Mouse (Mus musculus) left cerebral cortex, postnatal 25 days (tissue): ENCODE measurements around the gene Psma6. TPM values are rescaled to one million over a fixed set of nuclear protein-coding genes. Genes with fewer than 3 reads are reported as not detected.
A peak's percentile ranks its signal among the peaks of the same experiment; 100 is the strongest.
"Not testable (repeated sequence)": the region's sequence is repeated elsewhere in the genome, so short reads cannot be mapped to it uniquely, and the experiment has no call there.

Experiments
- DNase-seq, 2 experiments: peaks; one replicate each; pipeline ENCODE4 v3.0.0; 2022; ENCODE audit warnings: low spot score in 2 of 2, mixed read lengths in 1 of 2
- intact Hi-C: fragments of 180-260 bp; cut with DNase I; formaldehyde crosslinking; loops from one replicate; pipeline ENCODE4 v1.15.1; 2025
- total RNA-seq, 2 experiments: library from RNA; stranded (reverse); gene quantifications; 2 replicates each; pipeline ENCODE4 v1.2.3; 2021

Gene Psma6
- total RNA-seq, 2 experiments from 2014 or later, result 144 to 145 TPM

DNA sequence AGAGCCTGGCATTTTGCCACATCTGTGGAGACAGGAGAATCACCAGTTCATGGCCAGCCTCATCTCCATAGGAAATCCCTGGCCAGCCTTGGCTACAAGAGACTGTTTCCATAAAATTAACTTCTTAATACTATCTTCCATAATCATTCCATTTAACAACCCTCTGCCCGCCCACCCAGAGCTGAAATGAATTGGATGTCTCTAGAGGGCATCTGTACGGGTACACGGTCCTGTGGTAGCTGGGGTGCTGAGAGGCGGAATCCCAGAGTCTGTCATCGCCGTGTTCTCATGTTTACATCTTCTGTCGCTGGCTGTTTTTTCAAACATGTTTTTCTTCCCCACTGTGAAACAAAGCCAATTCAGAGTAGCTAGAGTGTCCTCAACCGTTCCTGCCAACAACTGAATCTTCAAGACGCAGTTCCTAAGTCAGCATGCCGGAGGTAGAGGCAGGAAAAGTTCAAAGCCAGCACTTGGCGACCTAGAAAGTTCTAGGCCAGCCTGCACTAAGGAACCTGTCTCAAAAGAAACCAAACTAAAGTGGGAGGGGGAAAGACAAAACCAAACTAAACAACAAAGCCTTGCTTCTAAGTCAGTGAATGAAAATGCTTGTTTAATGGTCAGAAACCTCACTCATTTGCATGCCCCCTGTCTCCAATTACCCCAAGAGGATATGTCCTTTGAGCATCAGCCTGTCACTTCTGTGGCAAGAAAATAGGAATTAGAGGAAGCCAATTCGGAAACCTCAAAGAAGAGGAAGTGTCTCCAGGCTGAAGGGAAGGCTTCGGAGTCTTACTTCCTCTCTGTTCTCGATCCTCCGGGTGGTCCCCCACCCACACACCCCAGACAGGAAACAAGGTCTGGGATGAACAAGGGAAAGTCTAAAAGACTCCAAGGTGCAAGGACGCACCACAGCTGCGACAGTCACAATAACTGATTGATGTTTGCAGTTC lies 5.4 kb downstream of the Psma6 start:
- intact Hi-C loops, result no loop called here
- no peak for DNase-seq

DNA sequence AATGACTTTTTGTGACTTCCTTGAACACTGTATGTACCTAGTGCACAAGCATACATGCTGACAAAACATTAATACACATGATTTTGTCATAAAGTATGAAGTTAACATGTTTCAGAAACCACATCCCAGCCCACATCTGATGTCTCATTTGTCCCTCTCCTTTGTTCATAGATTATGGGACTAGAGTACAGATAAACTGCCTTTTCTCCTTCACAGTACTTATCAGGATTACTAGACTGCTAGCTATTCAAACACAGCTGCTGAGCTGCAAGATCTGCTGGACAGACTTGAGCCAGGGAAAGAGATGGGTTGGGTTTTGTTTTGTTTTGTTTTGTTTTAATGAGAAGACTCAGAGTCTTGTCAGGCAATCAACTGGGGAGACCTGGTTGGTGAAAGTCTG lies 8.1 kb downstream of the Psma6 start:
- intact Hi-C loops, result no loop called here
- no peak for DNase-seq

DNA sequence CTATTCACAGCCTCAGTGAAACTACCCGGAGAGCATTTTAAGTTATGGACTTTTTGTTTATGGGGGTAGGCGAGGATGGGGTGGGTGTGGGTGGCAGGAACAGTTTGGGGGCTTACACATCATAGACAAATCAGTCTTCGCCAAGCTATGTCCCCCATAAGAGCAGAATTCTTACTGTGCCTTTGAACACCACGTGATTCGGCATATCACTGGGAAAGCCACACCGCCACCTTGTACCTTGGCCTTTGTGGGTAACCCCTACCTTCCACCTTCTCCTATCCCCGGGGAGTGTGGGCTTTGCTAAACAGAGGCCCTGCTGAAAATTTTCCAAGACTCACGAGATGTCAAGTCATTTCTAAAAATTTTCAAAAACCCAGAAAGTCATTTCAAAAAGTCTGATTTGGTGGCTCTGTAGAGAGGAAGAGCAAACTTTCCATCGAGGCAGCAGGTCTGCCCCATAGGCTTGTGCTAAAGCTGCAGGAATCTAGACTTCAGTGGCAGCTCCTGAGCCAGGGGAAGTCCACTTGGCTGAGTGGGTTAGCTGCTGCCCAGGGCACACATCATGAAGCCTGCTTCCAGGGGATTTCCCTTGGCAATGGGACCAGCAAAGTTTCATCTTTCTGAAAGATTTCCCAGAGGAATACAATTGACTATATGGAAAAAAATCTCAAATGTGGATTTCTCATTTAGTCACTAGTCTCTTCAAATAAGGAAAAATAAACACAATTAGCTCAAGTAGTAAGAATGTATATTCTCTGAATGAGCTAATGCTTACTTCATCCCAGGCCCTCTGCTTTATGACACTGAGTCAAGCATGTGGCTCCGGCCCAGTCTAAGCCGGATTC lies 8.9 kb downstream of the Psma6 start:
- DNase-seq, result no peak
- intact Hi-C loops, result no loop called here

DNA sequence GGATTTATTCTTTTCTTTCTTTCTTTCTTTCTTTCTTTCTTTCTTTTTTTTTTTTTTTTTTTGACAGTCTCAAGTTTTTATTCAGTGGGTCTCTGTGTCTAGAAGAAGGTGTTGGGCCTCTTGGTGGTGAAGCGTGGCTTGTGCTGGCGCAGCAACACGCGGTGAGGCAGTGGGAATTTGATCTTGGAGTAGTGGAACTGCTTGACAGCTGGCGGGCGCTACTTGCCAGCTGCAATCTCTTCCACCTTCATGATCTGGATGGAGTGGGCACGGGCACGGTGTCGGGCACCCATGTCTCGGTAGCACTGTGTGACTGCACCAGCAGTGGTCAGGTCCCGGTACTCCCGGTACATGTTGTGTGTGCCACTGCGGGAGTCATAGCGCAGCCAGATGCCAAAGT lies 11.6 kb downstream of the Psma6 start:
- intact Hi-C loops, DNase-seq: not testable (repeated sequence)

DNA sequence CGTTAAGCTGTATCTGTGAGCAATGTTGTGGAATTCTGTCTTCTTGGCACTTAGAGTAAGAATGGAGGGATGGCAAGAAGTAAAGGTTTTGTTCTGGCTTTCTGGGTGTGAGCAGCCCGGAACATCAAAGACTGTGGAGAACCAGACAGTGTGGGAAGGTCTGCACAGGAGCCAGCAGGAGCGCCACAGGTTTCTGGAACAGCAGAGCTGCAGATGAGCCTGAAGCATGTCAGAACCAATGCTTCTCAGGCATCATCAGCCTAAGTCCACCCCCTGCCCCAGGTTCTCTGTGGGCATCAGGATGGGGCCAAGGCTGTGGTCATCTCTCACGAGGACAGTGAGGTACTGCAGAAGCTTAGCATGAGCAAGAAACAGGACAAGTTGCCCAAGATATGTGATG lies 12.5 kb downstream of the Psma6 start:
- no peak for DNase-seq
- intact Hi-C loops, result no loop called here

DNA sequence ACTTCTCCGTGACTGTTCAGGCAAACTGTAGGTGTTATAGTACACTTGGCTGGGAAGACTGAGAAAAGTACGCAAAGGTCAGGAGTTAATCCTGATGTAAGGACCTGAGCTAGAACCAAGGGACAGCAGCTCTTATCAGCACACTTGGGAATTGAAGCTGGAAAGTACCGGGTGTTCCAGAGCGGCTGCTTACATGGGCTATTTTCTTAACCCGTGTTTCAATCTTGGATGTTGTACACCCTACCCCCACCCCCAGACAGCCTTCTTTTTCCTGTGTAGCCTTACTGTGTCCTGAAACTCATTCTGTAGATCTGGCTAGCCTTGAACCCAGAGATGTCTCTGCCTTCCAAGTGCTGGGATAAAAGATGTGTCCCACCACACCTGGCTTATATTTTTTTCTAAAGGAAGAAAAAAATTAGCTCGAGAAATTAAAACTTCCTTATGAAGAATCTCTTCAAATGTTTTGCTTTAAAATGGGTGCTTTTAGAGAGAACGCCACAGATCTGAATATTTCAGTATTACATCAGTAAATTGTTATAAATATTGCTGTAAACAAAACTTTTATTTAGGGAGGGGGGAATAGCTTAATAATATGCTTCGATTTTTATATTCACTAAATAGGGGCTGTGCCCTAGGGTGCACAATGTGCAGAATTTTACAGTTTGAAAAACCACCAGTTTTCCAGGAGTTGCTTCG lies 13.7 kb downstream of the Psma6 start:
- intact Hi-C loops, result loop anchor here (1.0 to 2.0 kb wide), 2 partner anchors 49 to 95 kb away; partner anchors contain the start of gene Nfkbia
- no peak for DNase-seq

DNA sequence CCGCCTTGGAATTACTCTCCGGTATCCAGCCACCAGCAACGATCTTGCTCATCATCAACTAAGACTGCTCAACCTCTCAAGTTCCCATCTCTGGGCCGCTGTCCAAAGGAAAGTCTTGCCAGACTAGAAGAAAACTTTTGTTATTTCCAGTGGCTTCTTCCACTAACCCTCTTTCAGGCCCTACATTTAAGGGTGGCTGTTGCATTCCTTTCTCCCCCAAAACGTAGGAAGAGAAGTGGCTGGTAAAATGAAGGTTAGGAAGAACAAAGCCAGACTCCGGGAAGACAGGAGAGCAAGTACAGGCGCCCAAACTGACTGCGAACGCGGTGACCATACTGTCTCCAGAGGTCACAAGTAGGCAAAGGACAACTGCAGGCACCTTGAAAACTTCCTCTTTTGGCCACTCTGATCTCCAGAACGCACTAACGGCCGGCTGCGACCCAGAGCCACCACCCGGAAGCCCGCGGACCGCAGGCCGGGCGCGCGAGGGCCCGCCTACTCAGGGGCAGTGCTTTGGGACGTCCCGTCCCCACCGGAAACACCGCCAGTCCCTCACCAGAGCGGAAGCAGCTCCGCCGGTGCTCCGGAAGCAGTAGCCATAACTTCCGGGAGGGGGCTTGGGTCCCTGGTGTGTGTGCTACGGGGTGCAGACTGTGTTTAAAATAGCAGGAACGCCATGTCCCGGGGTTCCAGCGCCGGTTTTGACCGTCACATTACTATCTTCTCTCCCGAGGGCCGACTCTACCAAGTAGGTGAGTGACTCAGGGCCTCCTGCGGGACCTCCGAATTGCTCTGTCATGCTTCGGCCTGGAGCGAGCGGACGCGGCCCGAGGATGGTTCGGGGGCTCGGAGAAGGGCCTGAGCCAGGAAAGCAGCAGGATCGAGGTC lies 14.5 kb downstream of the Psma6 start:
- intact Hi-C loops, result loop anchor here (1.0 to 2.0 kb wide), 2 partner anchors 48 to 94 kb away; partner anchors contain the start of gene Nfkbia
- peak; percentile 91 to 93 for DNase-seq

DNA sequence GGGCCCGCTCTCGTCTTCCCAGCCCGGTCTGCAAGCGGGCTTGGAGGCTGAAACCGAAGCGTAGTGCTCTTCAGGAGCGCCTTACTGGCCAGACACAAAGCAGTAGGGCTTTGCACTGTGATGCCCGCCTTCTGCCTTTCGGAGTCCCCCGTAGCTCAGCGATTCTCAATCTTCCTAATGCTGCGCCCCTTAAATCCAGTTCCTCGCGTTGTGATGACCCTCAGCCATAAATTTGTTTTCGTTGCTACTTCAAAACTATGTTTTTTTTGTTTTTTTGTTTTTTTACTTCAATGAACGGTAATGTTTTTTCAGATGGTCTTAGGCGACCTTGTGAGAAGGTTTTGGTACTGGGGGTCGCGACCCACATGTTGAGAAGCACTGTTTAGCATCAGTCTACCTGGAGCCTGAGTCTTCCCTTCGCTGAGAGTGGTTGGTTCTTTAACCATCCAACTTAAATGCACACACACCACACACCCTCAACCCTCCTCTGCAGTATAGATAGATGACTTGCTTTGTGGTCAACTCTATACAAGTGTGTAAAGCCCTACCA lies 15.2 kb downstream of the Psma6 start:
- no peak for DNase-seq
- intact Hi-C loops, result loop anchor here (2.0 kb wide), 1 partner anchor 48 kb away; no protein-coding TSS in a partner anchor

DNA sequence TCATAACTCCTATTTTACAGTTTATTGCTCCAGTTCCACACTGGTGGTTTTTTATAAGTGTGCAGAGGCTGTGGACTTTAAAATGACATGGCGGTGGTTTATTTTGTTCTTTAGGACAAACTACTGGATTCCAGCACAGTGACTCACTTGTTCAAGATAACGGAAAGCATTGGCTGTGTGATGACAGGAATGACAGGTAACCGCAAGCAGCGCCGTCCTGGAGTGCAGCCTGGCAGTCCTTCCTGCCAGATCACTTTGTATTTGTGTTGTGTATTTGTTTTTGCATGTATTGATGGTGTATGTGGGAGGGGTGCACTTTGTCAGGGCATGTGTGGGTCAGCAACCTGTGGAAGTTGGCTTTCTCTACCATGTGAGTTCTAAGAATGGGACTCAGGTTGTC lies 23.9 kb downstream of the Psma6 start:
- intact Hi-C loops, result no loop called here

DNA sequence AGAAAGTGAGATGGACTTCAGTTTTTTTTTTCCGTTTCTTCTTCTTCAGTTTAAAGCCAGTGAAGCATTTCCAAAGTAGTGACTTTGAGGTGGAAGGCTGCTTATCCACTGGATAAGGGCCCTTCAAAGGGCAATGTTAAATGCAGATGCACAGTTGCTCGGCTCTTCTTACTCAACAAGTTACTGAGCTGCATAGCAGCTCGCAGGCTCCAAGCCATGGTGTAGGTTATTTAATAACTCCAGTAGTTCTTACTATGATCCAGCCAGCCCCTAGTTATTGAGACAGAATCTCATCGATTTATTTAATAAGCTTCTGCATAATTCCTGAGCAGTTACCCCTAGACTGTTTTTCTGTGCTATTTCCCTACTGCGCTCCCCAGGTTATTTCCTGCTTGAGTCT lies 31.2 kb downstream of the Psma6 start:
- intact Hi-C loops, result no loop called here
- DNase-seq, result no peak

More for the DNA sequence above, 23.9 kb downstream of the Psma6 start:
- no peak for DNase-seq

DNA sequence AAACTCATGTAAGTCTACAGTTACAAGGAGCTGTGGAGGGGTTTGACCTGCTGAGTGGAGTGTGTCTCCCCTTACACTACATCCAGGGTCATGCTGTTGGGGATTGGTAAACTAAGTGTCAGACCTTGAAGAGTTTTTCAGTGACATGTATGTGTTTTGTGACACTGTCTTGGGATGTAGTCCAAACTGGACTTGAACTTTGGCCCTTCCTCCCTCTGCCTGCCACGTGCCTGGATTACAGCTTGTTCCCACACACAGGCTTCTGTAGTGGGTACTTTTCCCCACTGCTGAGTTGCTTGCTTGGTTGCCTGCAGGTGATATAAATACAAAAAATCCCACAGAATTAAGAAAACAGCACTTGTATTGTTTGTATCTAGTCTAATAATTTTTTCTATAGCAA lies 31.7 kb downstream of the Psma6 start:
- intact Hi-C loops, result no loop called here
- DNase-seq, result no peak

DNA sequence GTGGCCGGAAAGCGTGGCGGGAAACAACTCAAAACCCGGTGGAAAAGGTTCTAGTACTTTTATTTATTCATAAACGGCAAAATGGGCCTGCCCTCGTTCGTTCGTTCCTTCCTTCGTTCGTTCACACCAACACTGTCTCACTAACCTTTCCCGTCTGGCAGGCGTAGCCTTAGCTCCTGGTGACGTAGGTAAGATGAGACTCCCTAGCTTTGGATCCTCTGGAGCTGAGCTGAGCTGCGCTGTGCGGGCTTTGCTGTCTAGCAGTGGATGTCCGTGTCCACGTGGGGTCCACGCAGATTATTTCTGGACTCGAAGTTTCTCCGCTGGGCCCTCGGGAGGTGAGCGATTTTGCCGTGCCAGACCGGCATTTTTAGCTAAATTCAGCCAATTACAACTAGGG lies 36.2 kb downstream of the Psma6 start:
- intact Hi-C loops, result no loop called here

DNA sequence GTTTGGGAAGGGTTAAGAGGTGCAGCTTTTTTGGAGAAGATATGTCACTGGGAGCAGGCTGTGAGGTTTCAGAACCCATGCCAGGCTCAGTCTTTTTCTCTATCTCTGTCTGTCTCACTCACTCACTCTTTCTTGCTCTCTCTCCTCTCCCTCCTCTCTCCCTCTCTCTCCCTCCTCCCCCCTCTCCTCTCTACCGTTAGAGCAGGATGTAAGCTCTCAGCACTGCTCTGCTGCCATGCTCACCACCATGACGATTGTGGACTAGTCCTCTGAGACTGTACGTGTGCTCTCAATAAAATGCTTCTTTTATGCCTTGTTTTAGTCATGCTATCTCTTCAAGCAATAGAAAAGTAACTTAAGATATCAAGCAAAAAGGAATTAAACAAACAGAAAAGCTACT lies 38.0 kb downstream of the Psma6 start:
- intact Hi-C loops, result no loop called here
- no peak for DNase-seq

More for the DNA sequence above, 36.2 kb downstream of the Psma6 start:
- DNase-seq, result no peak

DNA sequence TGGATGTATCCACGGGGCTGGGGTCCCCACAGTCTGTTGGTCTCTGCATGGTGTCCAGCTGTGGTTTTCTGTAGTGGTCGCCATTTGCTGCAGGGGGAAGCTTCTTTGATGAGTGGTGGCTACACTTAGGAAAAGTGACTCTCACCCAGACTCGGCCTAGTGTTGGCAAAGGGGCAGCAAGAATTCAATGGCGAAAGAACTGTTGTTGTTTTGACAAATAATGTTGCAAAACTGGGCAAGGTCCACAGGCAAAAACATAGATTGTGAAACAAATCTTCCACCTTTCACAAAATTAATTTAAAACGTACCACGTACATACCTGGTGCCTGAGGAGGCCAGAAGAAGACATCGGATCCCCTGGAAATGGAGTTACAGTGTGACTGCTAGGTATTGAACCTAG lies 42.3 kb downstream of the Psma6 start:
- intact Hi-C loops, result no loop called here
- no peak for DNase-seq

DNA sequence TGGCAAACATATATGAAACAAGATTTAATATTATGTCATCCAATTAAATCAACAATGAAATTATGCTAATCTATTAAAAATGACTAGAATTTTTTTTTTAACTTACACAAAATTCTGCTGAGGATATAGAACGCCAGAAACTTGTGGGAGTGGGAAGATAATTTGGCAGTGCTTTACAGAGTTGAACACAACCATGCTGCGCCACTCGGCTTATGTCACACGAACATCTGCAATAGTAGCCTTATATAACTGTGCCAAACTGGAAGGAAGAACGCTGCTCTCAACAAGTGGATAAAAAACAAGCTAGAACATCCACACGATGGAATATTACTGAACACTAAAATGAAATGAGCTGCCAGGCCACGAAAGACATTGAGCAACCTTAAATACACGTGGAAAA lies 45.2 kb downstream of the Psma6 start:
- intact Hi-C loops, result no loop called here
- peak in 1 of 2 experiments; percentile 58 for DNase-seq

DNA sequence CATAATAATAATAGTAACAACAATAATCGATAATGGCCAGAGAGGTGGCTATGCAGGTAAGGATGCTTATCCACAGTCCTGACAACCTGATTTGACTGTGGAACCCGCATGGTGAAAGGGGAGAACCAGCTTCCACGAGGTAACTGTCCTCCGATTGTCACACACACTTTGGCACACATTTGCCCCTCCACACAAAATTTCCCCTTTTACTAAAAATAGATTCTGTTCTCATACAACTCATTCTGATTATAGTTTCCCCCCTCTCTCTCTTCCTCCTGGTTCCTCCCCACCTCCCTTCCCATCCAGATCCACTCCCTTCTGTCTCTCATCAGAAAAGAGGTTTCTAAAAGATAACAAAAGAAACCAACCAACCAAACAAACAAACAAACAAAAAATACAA lies 45.9 kb downstream of the Psma6 start:
- DNase-seq, result no peak
- intact Hi-C loops, result no loop called here

DNA sequence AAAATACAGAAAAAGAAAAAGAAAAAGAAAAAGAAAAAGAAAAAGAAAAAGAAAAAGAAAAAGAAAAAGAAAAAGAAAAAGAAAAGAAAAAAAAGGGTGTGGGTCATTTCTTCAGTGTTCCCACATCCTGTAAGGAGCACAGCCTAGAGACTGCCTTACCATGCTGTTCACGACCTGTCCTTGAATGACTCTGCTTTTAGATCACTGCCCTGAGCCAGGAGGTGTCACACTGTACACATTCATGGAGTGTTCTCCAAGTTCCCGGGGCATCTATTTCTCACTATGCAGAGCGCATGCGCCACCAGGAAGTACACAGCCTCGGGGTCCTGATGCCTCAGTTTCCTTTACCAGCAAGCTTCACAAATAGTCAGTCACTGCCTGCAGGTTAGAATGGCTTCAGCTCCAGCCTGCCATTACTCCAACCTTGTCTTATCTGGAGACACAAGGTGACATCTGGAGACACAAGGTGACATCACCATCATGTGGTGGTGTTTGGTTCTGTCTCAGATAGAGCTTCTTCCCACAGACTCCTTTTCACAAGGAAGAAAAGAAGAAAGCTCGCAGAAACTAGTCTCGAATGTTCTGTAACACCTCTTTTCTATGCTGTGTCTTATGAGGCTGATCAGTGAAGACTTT lies 48.4 kb downstream of the Psma6 start:
- intact Hi-C loops, result no loop called here
- no peak for DNase-seq

DNA sequence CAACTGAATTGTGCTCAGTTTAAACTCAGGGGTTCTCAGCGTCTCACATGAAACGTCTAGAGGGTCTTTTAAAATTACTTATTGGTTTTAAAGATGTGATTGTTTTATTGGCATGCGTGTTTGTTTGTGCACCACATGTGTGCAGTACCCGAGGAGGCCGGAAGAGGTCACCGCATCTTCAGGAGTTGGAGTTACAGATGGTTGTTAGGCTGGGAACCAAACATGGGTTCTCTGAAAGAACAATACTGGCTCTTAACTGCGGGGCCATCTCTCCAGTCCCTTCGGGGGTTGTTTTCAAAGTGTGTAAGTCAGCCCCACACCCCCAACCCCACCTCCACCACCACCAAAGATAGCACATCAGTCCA lies 48.9 kb downstream of the Psma6 start:
- no peak for DNase-seq
- intact Hi-C loops, result no loop called here
